Comparison of ENCODE assay signal across 1 mouse cellular context in the genomic region with DNA sequence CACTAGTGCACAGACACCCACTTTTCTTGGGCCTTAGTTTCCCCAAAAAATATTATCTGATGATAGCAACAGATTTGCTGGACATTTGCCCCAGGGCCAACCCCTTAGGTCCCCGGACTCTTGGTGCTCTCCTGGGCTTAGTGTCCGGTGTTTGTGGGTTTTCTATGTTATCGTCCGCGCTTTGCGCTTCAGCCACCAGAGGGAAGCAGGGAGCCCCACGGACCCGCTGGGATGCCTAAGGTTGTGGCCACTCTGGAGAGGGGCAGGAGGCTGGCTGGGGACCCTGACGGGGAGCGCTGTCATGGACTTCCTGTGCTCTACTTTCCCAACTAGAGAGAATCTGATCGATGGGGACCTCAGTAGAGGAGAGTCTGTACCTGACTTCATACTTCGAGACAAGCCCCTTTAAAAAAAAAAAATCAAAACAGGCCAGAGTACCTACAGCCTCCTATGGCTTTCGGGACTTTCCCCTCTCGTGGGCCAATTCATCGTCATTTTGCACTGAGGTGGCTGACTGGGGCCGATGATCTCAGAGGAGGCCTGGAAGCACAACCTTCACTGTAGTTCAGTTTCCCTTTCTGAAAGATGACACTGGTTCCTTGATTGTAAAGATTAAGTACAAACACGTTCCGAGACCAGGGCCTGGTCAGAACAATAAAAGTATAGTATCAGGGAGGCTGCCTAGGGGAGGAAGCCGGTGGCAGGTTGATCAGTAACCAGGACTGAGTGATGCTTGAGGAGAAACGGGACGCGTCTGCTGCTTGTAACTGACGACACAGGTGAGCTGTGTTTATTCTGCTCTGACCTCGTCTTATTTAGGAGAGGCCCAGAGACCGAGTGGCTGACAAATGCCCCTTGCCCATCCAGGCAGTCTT.
TF ChIP-seq lines count a peak whose summit lies in the region.

No protein-coding gene starts in this region.

TF ChIP-seq in CH12.LX, 34 proteins besides CTCF, POLR2A, EP300 and RAD21 (continued from another document):
- 0 out of 2 replicates have a peak, but pooled peaks have one; percentile 28 for TF ChIP-seq KAT2A (IDR thresholded peaks at IDR 0.05; ENCODE audit: insufficient replicate concordance, low read length)
- no peak for TF ChIP-seq ELF1 (IDR thresholded peaks at IDR 0.05; ENCODE audit: low read depth, low read length)
- TF ChIP-seq ZC3H11A (IDR thresholded peaks at IDR 0.05; ENCODE audit: low read depth, low read length), result no peak
- peak; percentile 21; the same call in 1 of the 2 replicates for TF ChIP-seq MEF2A (IDR thresholded peaks at IDR 0.05; ENCODE audit: borderline replicate concordance, low read depth, low read length)
- TF ChIP-seq POLR2AphosphoS2 (IDR thresholded peaks at IDR 0.05; ENCODE audit: low read depth, low read length), result no peak
- no peak for TF ChIP-seq NELFE (IDR thresholded peaks at IDR 0.05; ENCODE audit: low read depth, low read length)
- TF ChIP-seq ZNF384 (IDR thresholded peaks at IDR 0.05; ENCODE audit: low read depth, low read length), result peak; percentile 92
- 0 out of 2 replicates have a peak, but pooled peaks have one; percentile 3 for TF ChIP-seq NRF1 (IDR thresholded peaks at IDR 0.05; ENCODE audit: low read depth, low read length)
- TF ChIP-seq CHD1 (IDR thresholded peaks at IDR 0.05; ENCODE audit: low read depth, low read length), result peak; percentile 38; the same call in 1 of the 2 replicates
- peak; percentile 29; the same call in 1 of the 2 replicates for TF ChIP-seq CHD2 (IDR thresholded peaks at IDR 0.05; ENCODE audit: low read length)
- peak; percentile 43; the same call in 1 of the 2 replicates for TF ChIP-seq ETS1 (conservative IDR thresholded peaks at IDR 0.05; ENCODE audit: low read depth, low read length)
- no peak for TF ChIP-seq USF2 (conservative IDR thresholded peaks at IDR 0.05; ENCODE audit: low read depth, low read length)
- TF ChIP-seq ZKSCAN1 (IDR thresholded peaks at IDR 0.05; ENCODE audit: borderline replicate concordance, low read depth, low read length), result no peak
- TF ChIP-seq BHLHE40 (IDR thresholded peaks at IDR 0.05; ENCODE audit: low read depth, low read length), result peak; percentile 24; the same call in 1 of the 2 replicates
- TF ChIP-seq SIN3A (IDR thresholded peaks at IDR 0.05; ENCODE audit: low read length), result peak; percentile 77
- no peak for TF ChIP-seq ZMIZ1 (IDR thresholded peaks at IDR 0.05; ENCODE audit: low read depth, low read length)
- TF ChIP-seq IRF4 (IDR thresholded peaks at IDR 0.05; ENCODE audit: low read depth, low read length), result peak; percentile 41; the same call in 1 of the 2 replicates
- TF ChIP-seq RCOR1 (conservative IDR thresholded peaks at IDR 0.05; ENCODE audit: low read depth, low read length), result no peak; the same call in 1 of the 2 replicates
- peak; percentile 89 for TF ChIP-seq SMC3 (IDR thresholded peaks at IDR 0.05; ENCODE audit: low read depth, low read length)
- no peak for TF ChIP-seq E2F4 (IDR thresholded peaks at IDR 0.05; ENCODE audit: insufficient replicate concordance, low read depth, low read length)
- TF ChIP-seq MAX (IDR thresholded peaks at IDR 0.05; ENCODE audit: low read length), result 0 out of 2 replicates have a peak, but pooled peaks have one; percentile 39
- TF ChIP-seq MAFK (IDR thresholded peaks at IDR 0.05; ENCODE audit: insufficient replicate concordance, low read length), result no peak
- TF ChIP-seq JUND (conservative IDR thresholded peaks at IDR 0.05; ENCODE audit: low read depth, low read length), result 0 out of 2 replicates have a peak, but pooled peaks have one; percentile 38
- peak; percentile 3; the same call in 1 of the 2 replicates for TF ChIP-seq MAZ (IDR thresholded peaks at IDR 0.05; ENCODE audit: low read depth, low read length)
- TF ChIP-seq TBP (conservative IDR thresholded peaks at IDR 0.05; ENCODE audit: low read depth, low read length), result no peak
- peak; percentile 13; the same call in 1 of the 2 replicates for TF ChIP-seq HCFC1 (IDR thresholded peaks at IDR 0.05; ENCODE audit: low read depth, low read length)
- no peak for TF ChIP-seq USF1 (IDR thresholded peaks at IDR 0.05; ENCODE audit: low read depth, low read length)
- no peak for TF ChIP-seq GABPA (IDR thresholded peaks at IDR 0.05; ENCODE audit: insufficient replicate concordance, low read depth, low read length)
- peak; percentile 59 for TF ChIP-seq MXI1 (IDR thresholded peaks at IDR 0.05; ENCODE audit: low read depth, low read length)
- no peak for TF ChIP-seq PAX5 (IDR thresholded peaks at IDR 0.05; ENCODE audit: low read length)
- no peak; the same call in 1 of the 2 replicates for TF ChIP-seq MYC (IDR thresholded peaks at IDR 0.05; ENCODE audit: low read depth, low read length)
- no peak for TF ChIP-seq JUN (IDR thresholded peaks at IDR 0.05; ENCODE audit: insufficient read depth, low read depth, low read length)
